Mouse (Mus musculus): ENCODE results near the gene Satb1. TPM values are rescaled to one million over a fixed set of nuclear protein-coding genes. Genes with fewer than 3 reads are reported as not detected.

Gene Satb1
- polyA plus RNA-seq, 1 experiment from 2014 or later: 16.1 TPM

- Histone ChIP-seq H3K9ac (no peak overlapping the region), H3K4me3 (no peak overlapping the region), H3K9me3 (no peaks in the 10 kb centered on the region), H3K4me2 (replicated peaks) (no peak overlapping the region), H3K4me1 (no peaks in the 10 kb centered on the region), H3K36me3 (no peaks in the 10 kb centered on the region), H3K27ac (no peak overlapping the region), H3K27me3 (no peaks in the 10 kb centered on the region)
- no peak for ATAC-seq (ENCODE audit: low FRiP score, low read depth)
- WGBS: 84% methylated on average over 4 of the region's 4 CpGs
Measured at GRCm38 (mm10) chr17:51687226-51687625, 145.9 kb downstream of the Satb1 start.
